18 mouse cellular contexts compared by ENCODE assay signal in genomic region chr10:100131657-100132056, GRCm38 (mm10).
"Had no signal": no experiment of that assay in that cellular context is flagged by ENCODE, and none has a peak within 500 bp of the region (broad histone marks: within the 10 kb centered on the region; RNA-seq: fewer than 3 reads in every experiment).

No protein-coding gene starts in this region.

- H3K4me2 ChIP-seq: intestine, embryonic 15.5 days; limb, embryonic 12.5 days; limb, embryonic 15.5 days; midbrain, embryonic 13.5 days; neural tube, embryonic 13.5 days had no signal

- H3K9ac ChIP-seq: intestine, embryonic 15.5 days; limb, embryonic 12.5 days; limb, embryonic 15.5 days; midbrain, embryonic 13.5 days; neural tube, embryonic 13.5 days had no signal

- H3K27me3 ChIP-seq: intestine, embryonic 15.5 days; limb, embryonic 12.5 days; limb, embryonic 15.5 days; megakaryocyte, embryonic 14.5 days; midbrain, embryonic 13.5 days; neural tube, embryonic 13.5 days had no signal

- DNase-seq: kidney, adult 11 months; kidney, adult 9 months; kidney, postnatal 14 days; kidney, postnatal 4 days; left cerebral cortex, postnatal 4 days; lung, postnatal 36 days; retina, postnatal 1 day; thymus, postnatal 25 days had no signal

- H3K9me3 ChIP-seq: intestine, embryonic 15.5 days; limb, embryonic 12.5 days; limb, embryonic 15.5 days; midbrain, embryonic 10.5 days; midbrain, embryonic 13.5 days; neural tube, embryonic 13.5 days had no signal

- H3K4me1 ChIP-seq: intestine, embryonic 15.5 days; limb, embryonic 12.5 days; limb, embryonic 15.5 days; megakaryocyte, embryonic 14.5 days had no signal

- H3K4me3 ChIP-seq: intestine, embryonic 15.5 days; limb, embryonic 12.5 days; limb, embryonic 15.5 days; megakaryocyte, embryonic 14.5 days; midbrain, embryonic 10.5 days; midbrain, embryonic 13.5 days; myocyte; neural tube, embryonic 13.5 days had no signal

- H3K36me3 ChIP-seq: intestine, embryonic 15.5 days; limb, embryonic 12.5 days; limb, embryonic 15.5 days; midbrain, embryonic 10.5 days; midbrain, embryonic 13.5 days; neural tube, embryonic 13.5 days had no signal

- ATAC-seq: intestine, embryonic 15.5 days; lung, postnatal 0 days; midbrain, embryonic 16.5 days had no signal

- H3K27ac ChIP-seq: intestine, embryonic 15.5 days; limb, embryonic 12.5 days; limb, embryonic 15.5 days; midbrain, embryonic 10.5 days; midbrain, embryonic 13.5 days; neural tube, embryonic 13.5 days had no signal
